Comparison of ENCODE assay signal across 8 mouse cellular contexts in the genomic region with DNA sequence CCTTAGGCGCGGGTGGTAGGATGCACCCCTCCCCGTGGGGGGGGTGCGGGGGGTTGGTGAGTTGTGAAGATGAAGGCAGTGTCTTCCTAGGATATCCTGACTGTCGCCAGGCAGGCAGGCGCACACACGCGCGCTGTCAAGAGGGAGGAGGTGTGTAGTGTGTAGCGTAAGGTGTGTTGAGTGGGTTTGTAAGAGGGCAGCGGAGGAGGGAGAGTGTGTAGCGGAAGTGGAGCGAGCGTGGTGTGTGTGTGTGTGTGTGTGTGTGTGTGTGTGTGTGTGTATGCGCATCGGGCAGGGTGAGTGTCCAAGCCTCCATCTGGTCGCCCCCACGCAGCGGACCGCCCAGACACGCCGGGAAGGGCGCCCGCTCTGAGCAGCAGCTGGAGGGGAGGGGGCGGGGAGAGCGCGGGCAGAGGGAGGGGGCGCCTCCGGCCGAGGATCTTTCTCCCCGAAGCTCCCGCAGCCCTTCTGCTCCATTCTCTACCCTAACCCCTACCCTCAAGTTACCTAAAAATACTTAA. TPM values are rescaled to one million over a fixed set of nuclear protein-coding genes. Genes with fewer than 3 reads are reported as not detected.
DNase-seq lines count a peak whose midpoint lies in the region; ATAC-seq and TF ChIP-seq lines count a peak whose summit lies in the region.

No protein-coding gene starts in this region.

- no peak overlapping the region for H3K27ac ChIP-seq in hindbrain, postnatal 0 days
- no peak overlapping the region for H3K27ac ChIP-seq in limb, embryonic 14.5 days (replicated peaks; ENCODE audit: low read depth, low read length)
- H3K27ac ChIP-seq in midbrain, embryonic 15.5 days = no peak overlapping the region

- under 1% methylated on average over 28 of the region's 32 CpGs for WGBS in hindbrain, postnatal 0 days
- WGBS in limb, embryonic 14.5 days = 3% methylated on average over 14 of the region's 32 CpGs
- 1% methylated on average over 24 of the region's 32 CpGs for WGBS in midbrain, embryonic 15.5 days

- peak overlapping the region; percentile 96 for H3K4me2 ChIP-seq in hindbrain, postnatal 0 days (ENCODE audit: low read depth, low read length)
- peak overlapping the region; percentile 99 for H3K4me2 ChIP-seq in limb, embryonic 14.5 days (replicated peaks; ENCODE audit: low read depth, low read length, severe bottlenecking)
- peak overlapping the region; percentile 88 for H3K4me2 ChIP-seq in midbrain, embryonic 15.5 days

- peak; percentile 35 for DNase-seq in embryo, embryonic 10 days (ENCODE audit: low spot score)
- DNase-seq in embryo, embryonic 10.5 days (ENCODE audit: low spot score) = no peak
- DNase-seq in brain, embryonic 14.5 days (ENCODE audit: low read depth) = peak; percentile 49
- DNase-seq in frontal cortex, postnatal 25 days (ENCODE audit: low spot score in 2 of 2) = peak; percentile 31 to 55
- peak; percentile 18 for DNase-seq in hindbrain, postnatal 0 days (ENCODE audit: low spot score)
- peak; percentile 23 for DNase-seq in limb, embryonic 14.5 days (ENCODE audit: low spot score)
- peak; percentile 27 to 52 for DNase-seq in spleen, postnatal 10 days (ENCODE audit: low spot score in 2 of 2)

- no peaks in the 10 kb centered on the region for H3K9me3 ChIP-seq in hindbrain, postnatal 0 days (ENCODE audit: low read length)
- H3K9me3 ChIP-seq in limb, embryonic 14.5 days (ENCODE audit: control insufficient read depth, low read length) = no peaks in the 10 kb centered on the region
- no peaks in the 10 kb centered on the region for H3K9me3 ChIP-seq in midbrain, embryonic 15.5 days

- H3K4me3 ChIP-seq in hindbrain, postnatal 0 days (ENCODE audit: low read length) = peak overlapping the region; percentile 59
- H3K4me3 ChIP-seq in limb, embryonic 14.5 days (replicated peaks; ENCODE audit: low read length) = peak overlapping the region; percentile 66
- peak overlapping the region; percentile 51 for H3K4me3 ChIP-seq in midbrain, embryonic 15.5 days

- no peaks in the 10 kb centered on the region for H3K36me3 ChIP-seq in hindbrain, postnatal 0 days (ENCODE audit: insufficient read depth, low read length)
- no peaks in the 10 kb centered on the region for H3K36me3 ChIP-seq in limb, embryonic 14.5 days (ENCODE audit: control insufficient read depth, insufficient read depth, low read length)
- no peaks in the 10 kb centered on the region for H3K36me3 ChIP-seq in midbrain, embryonic 15.5 days (replicated peaks)

- peak; percentile 39 for ATAC-seq in hindbrain, postnatal 0 days
- peak; percentile 17 for ATAC-seq in limb, embryonic 14.5 days (ENCODE audit: low FRiP score, low read depth)
- ATAC-seq in midbrain, embryonic 15.5 days (replicated peaks) = peak; percentile 59

- peaks cover 22% of the 10 kb centered on the region for H3K4me1 ChIP-seq in hindbrain, postnatal 0 days (ENCODE audit: insufficient read depth, low read length)
- peaks cover 21% of the 10 kb centered on the region for H3K4me1 ChIP-seq in limb, embryonic 14.5 days (ENCODE audit: control insufficient read depth, insufficient read depth, low read length)
- H3K4me1 ChIP-seq in midbrain, embryonic 15.5 days = peaks cover 53% of the 10 kb centered on the region

- peaks cover 66% of the 10 kb centered on the region for H3K27me3 ChIP-seq in hindbrain, postnatal 0 days (ENCODE audit: insufficient read depth, low read length)
- peaks cover 70% of the 10 kb centered on the region for H3K27me3 ChIP-seq in limb, embryonic 14.5 days (ENCODE audit: control insufficient read depth, insufficient read depth, low read length)
- H3K27me3 ChIP-seq in midbrain, embryonic 15.5 days (replicated peaks) = peaks cover 83% of the 10 kb centered on the region

- TF ChIP-seq POLR2A in brain, embryonic 14.5 days (IDR thresholded peaks at IDR 0.05; ENCODE audit: borderline replicate concordance, extremely low read depth, insufficient read depth, insufficient read length, poor library complexity, severe bottlenecking) = no peak
- TF ChIP-seq POLR2A in limb, embryonic 14.5 days (IDR thresholded peaks at IDR 0.05; ENCODE audit: borderline replicate concordance, extremely low read depth, insufficient read depth, insufficient read length) = no peak

- peak overlapping the region; percentile 47; the same call in 1 of the 2 replicates for H3K9ac ChIP-seq in hindbrain, postnatal 0 days (replicated peaks; ENCODE audit: low read length)
- peak overlapping the region; percentile 40; the same call in 1 of the 2 replicates for H3K9ac ChIP-seq in limb, embryonic 14.5 days (ENCODE audit: low read depth, low read length, severe bottlenecking)
- H3K9ac ChIP-seq in midbrain, embryonic 15.5 days = peak overlapping the region; percentile 17; the same call in 1 of the 2 replicates

- no peak for TF ChIP-seq CTCF in brain, embryonic 14.5 days (IDR thresholded peaks at IDR 0.05; ENCODE audit: borderline replicate concordance, extremely low read depth, insufficient read depth, insufficient read length)
- TF ChIP-seq CTCF in hindbrain, postnatal 0 days (IDR thresholded peaks at IDR 0.05; ENCODE audit: low read depth) = no peak

RNA-seq across cellular contexts. Expression of gene Egr2, which starts 1.4 kb away (rescaled TPM):
- 0.39 and 1.4 TPM in 2 replicates for polyA plus RNA-seq in brain, embryonic 14.5 days (2012; rRNA removed)
- total RNA-seq in hindbrain, postnatal 0 days (2014; rRNA removed) = 0.58 and 2.4 TPM in 2 replicates
- polyA plus RNA-seq in hindbrain, postnatal 0 days (2015; fragmentation: Nextera tagmentation; extraction: Ambion mirVana) = 1.2 and 2.4 TPM in 2 replicates
- polyA plus RNA-seq in limb, embryonic 14.5 days (2012; rRNA removed) = 2.0 and 2.8 TPM in 2 replicates
- polyA plus RNA-seq in limb, embryonic 14.5 days (2014; fragmentation: Nextera tagmentation; extraction: Ambion mirVana) = 1.2 and 1.6 TPM in 2 replicates
- 0.29 and 0.72 TPM in 2 replicates for polyA plus RNA-seq in midbrain, embryonic 15.5 days (2015; fragmentation: Nextera tagmentation; extraction: Ambion mirVana)

RNA-seq across cellular contexts. Expression of gene Ado, which starts 12.1 kb away (rescaled TPM):
- 15.7 and 24.8 TPM in 2 replicates for polyA plus RNA-seq in brain, embryonic 14.5 days (2012; rRNA removed)
- 64.8 and 80.3 TPM in 2 replicates for total RNA-seq in hindbrain, postnatal 0 days (2014; rRNA removed)
- 70.4 and 70.6 TPM in 2 replicates for polyA plus RNA-seq in hindbrain, postnatal 0 days (2015; fragmentation: Nextera tagmentation; extraction: Ambion mirVana)
- 14.1 and 19.0 TPM in 2 replicates for polyA plus RNA-seq in limb, embryonic 14.5 days (2012; rRNA removed)
- 63.8 and 68.8 TPM in 2 replicates for polyA plus RNA-seq in limb, embryonic 14.5 days (2014; fragmentation: Nextera tagmentation; extraction: Ambion mirVana)
- 73.8 and 76.5 TPM in 2 replicates for polyA plus RNA-seq in midbrain, embryonic 15.5 days (2015; fragmentation: Nextera tagmentation; extraction: Ambion mirVana)
